Comparison of ENCODE assay signal across 9 mouse cellular contexts in the genomic region with DNA sequence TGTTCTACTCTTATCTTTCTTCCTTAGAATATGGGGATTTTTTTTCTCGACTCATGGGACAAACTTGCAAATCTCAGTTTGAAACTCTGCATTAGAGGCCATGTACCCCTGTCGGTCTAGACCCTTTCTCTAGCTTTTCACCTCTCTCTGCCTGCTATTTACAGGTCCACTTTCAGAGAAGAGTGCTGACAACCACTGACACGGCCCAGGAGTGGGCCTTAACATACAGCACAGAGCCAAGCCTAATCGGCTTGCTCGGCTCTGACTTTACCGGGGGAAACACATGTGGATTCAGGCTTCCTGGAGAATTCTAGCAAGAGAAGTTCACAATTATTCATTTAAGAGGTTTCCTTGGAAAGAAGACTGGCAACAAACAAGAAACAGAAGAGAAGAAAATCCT. TPM values are rescaled to one million over a fixed set of nuclear protein-coding genes. Genes with fewer than 3 reads are reported as not detected.
DNase-seq lines count a peak whose midpoint lies in the region; ATAC-seq and TF ChIP-seq lines count a peak whose summit lies in the region.
"Had no signal": no experiment of that assay in that cellular context is flagged by ENCODE, and none has a peak within 500 bp of the region (broad histone marks: within the 10 kb centered on the region; RNA-seq: fewer than 3 reads in every experiment).

No protein-coding gene starts in this region.

- ATAC-seq in forebrain, embryonic 15.5 days (replicated peaks), result no peak
- no peak for ATAC-seq in limb, embryonic 14.5 days (ENCODE audit: low FRiP score, low read depth)
- no peak for ATAC-seq in neural tube, embryonic 15.5 days (ENCODE audit: low FRiP score)

- H3K4me2 ChIP-seq in forebrain, embryonic 15.5 days (replicated peaks), result peak overlapping the region; percentile 43
- peak overlapping the region; percentile 51 for H3K4me2 ChIP-seq in limb, embryonic 14.5 days (replicated peaks; ENCODE audit: low read depth, low read length, severe bottlenecking)
- peak overlapping the region; percentile 48 for H3K4me2 ChIP-seq in neural tube, embryonic 15.5 days

- TF ChIP-seq CTCF in left cerebral cortex, adult 2 months (IDR thresholded peaks at IDR 0.05), result no peak

- peaks cover 3% of the 10 kb centered on the region for H3K4me1 ChIP-seq in forebrain, embryonic 15.5 days
- H3K4me1 ChIP-seq in limb, embryonic 14.5 days (ENCODE audit: control insufficient read depth, insufficient read depth, low read length), result peaks cover 45% of the 10 kb centered on the region
- H3K4me1 ChIP-seq in neural tube, embryonic 15.5 days, result peaks cover 7% of the 10 kb centered on the region; the same call in 1 of the 2 replicates

- intact Hi-C loops in left cerebral cortex, adult 2 months (cut with DNase I), result no loop called here
- intact Hi-C loops in left cerebral cortex, postnatal 14 days (cut with DNase I), result no loop called here

- H3K9me3 ChIP-seq in forebrain, embryonic 15.5 days, result no peaks in the 10 kb centered on the region
- H3K9me3 ChIP-seq in limb, embryonic 14.5 days (ENCODE audit: control insufficient read depth, low read length), result no peaks in the 10 kb centered on the region
- no peaks in the 10 kb centered on the region for H3K9me3 ChIP-seq in neural tube, embryonic 15.5 days (replicated peaks)

- peak overlapping the region; percentile 47; the same call in 1 of the 2 replicates for H3K27ac ChIP-seq in left cerebral cortex, adult 2 months
- no peak overlapping the region for H3K27ac ChIP-seq in forebrain, embryonic 15.5 days (replicated peaks)
- no peak overlapping the region for H3K27ac ChIP-seq in limb, embryonic 14.5 days (replicated peaks; ENCODE audit: low read depth, low read length)
- no peak overlapping the region; the same call in 1 of the 2 replicates for H3K27ac ChIP-seq in neural tube, embryonic 15.5 days (replicated peaks)

- 27% methylated on average over 6 of the region's 6 CpGs for WGBS in forebrain, embryonic 15.5 days
- WGBS in limb, embryonic 14.5 days, result 19% methylated on average over 6 of the region's 6 CpGs
- 24% methylated on average over 6 of the region's 6 CpGs for WGBS in neural tube, embryonic 15.5 days

- peaks cover 40% of the 10 kb centered on the region for H3K27me3 ChIP-seq in forebrain, embryonic 15.5 days
- H3K27me3 ChIP-seq in limb, embryonic 14.5 days (ENCODE audit: control insufficient read depth, insufficient read depth, low read length), result peaks cover 13% of the 10 kb centered on the region
- peaks cover 54% of the 10 kb centered on the region for H3K27me3 ChIP-seq in neural tube, embryonic 15.5 days (replicated peaks)

- H3K9ac ChIP-seq in forebrain, embryonic 15.5 days (replicated peaks), result peak overlapping the region; percentile 30; the same call in 1 of the 2 replicates
- peak overlapping the region; percentile 55 for H3K9ac ChIP-seq in limb, embryonic 14.5 days (ENCODE audit: low read depth, low read length, severe bottlenecking)
- H3K9ac ChIP-seq in neural tube, embryonic 15.5 days (replicated peaks), result peak overlapping the region; percentile 14; the same call in 1 of the 2 replicates

- peak overlapping the region; percentile 29 for H3K4me3 ChIP-seq in left cerebral cortex, adult 2 months
- no peak overlapping the region for H3K4me3 ChIP-seq in forebrain, embryonic 15.5 days
- H3K4me3 ChIP-seq in limb, embryonic 14.5 days (replicated peaks; ENCODE audit: low read length), result peak overlapping the region; percentile 28
- peak overlapping the region; percentile 9; the same call in 1 of the 2 replicates for H3K4me3 ChIP-seq in neural tube, embryonic 15.5 days (replicated peaks)

- no peaks in the 10 kb centered on the region for H3K36me3 ChIP-seq in forebrain, embryonic 15.5 days
- H3K36me3 ChIP-seq in limb, embryonic 14.5 days (ENCODE audit: control insufficient read depth, insufficient read depth, low read length), result no peaks in the 10 kb centered on the region
- H3K36me3 ChIP-seq in neural tube, embryonic 15.5 days, result no peaks in the 10 kb centered on the region

- TF ChIP-seq POLR2A in limb, embryonic 14.5 days (IDR thresholded peaks at IDR 0.05; ENCODE audit: borderline replicate concordance, extremely low read depth, insufficient read depth, insufficient read length), result no peak

- no peak for DNase-seq in left cerebral cortex, adult 2 months (ENCODE audit: extremely low spot score in 1 of 2, low spot score in 2 of 2)
- DNase-seq in left cerebral cortex, postnatal 14 days (ENCODE audit: low spot score in 2 of 2), result no peak
- no peak for DNase-seq in limb, embryonic 14.5 days (ENCODE audit: low spot score)
- DNase-seq in thymus, adult 18-20 months, result no peak
- DNase-seq in spleen, adult 18-20 months, result no peak
- DNase-seq: cerebellum, adult 11-12 months had no signal

RNA-seq across cellular contexts. Expression of a gene that starts 14.6 kb away (rescaled TPM):
- total RNA-seq in left cerebral cortex, adult 2 months (2021), result 1 to 10 TPM; 4.8 to 6.1 TPM
- 1 to 10 TPM; 6.1 to 6.9 TPM for total RNA-seq in left cerebral cortex, postnatal 14 days (2021)
- polyA plus RNA-seq in forebrain, embryonic 15.5 days (2015; fragmentation: Nextera tagmentation; extraction: Ambion mirVana), result 1.0 and 1.2 TPM in 2 replicates
- 15.1 and 23.1 TPM in 2 replicates for polyA plus RNA-seq in limb, embryonic 14.5 days (2012; rRNA removed)
- 8.5 and 10.3 TPM in 2 replicates for polyA plus RNA-seq in limb, embryonic 14.5 days (2014; fragmentation: Nextera tagmentation; extraction: Ambion mirVana)
- polyA plus RNA-seq in neural tube, embryonic 15.5 days (2015; fragmentation: Nextera tagmentation; extraction: Ambion mirVana), result 1.00 and 1.1 TPM in 2 replicates
- total RNA-seq: neutrophil, adult 5-6 weeks had no signal
